Mouse (Mus musculus) lung, postnatal 0 days (tissue): ENCODE results near the gene Ets2. TPM values are rescaled to one million over a fixed set of nuclear protein-coding genes. Genes with fewer than 3 reads are reported as not detected.
A peak's percentile ranks its signal among the peaks of the same experiment; 100 is the strongest.
"Not testable (repeated sequence)": the region's sequence is repeated elsewhere in the genome, so short reads cannot be mapped to it uniquely, and the experiment has no call there.

Experiments
- ATAC-seq: fragments of 200-750 bp; cut with Nextera tagmentation; 2 replicates; pipeline ENCODE4 v1.8.0; 2017; ENCODE audit warnings: moderate library complexity
- DNase-seq: peaks from one replicate; pipeline ENCODE4 v3.0.0-alpha.2; 2016; ENCODE audit warnings: low spot score
- H3K27ac ChIP-seq: fragments of 300-500 bp; sonication (generic); 2 replicates; pipeline ENCODE4 v1.5.1; 2014; ENCODE audit warnings: antibody characterized with exemption, mild to moderate bottlenecking, low read length, mixed read lengths
- H3K27me3 ChIP-seq: fragments of 300-500 bp; sonication (generic); replicated peaks from 2 replicates; pipeline ENCODE4 v1.6.1; 2014; ENCODE audit warnings: low read length, mixed read lengths; ENCODE audit not compliant: insufficient read depth
- H3K36me3 ChIP-seq: fragments of 300-500 bp; sonication (generic); 2 replicates; pipeline ENCODE4 v1.6.1; 2014; ENCODE audit warnings: low read length, mixed read lengths; ENCODE audit not compliant: insufficient read depth
- H3K4me1 ChIP-seq: fragments of 300-500 bp; sonication (generic); 2 replicates; pipeline ENCODE4 v1.6.1; 2014; ENCODE audit warnings: antibody characterized with exemption, low read depth, low read length, mixed read lengths; ENCODE audit not compliant: insufficient read depth
- H3K4me2 ChIP-seq: fragments of 300-500 bp; sonication (generic); replicated peaks from 2 replicates; pipeline ENCODE4 v1.6.1; 2014; ENCODE audit warnings: low read depth, mild to moderate bottlenecking, low read length, moderate library complexity, mixed read lengths
- H3K4me3 ChIP-seq: fragments of 300-500 bp; sonication (generic); 2 replicates; pipeline ENCODE4 v1.5.1; 2014; ENCODE audit warnings: low read depth, low read length
- H3K9ac ChIP-seq: fragments of 300-500 bp; sonication (generic); replicated peaks from 2 replicates; pipeline ENCODE4 v1.6.1; 2014; ENCODE audit warnings: low read depth, mild to moderate bottlenecking
- H3K9me3 ChIP-seq: fragments of 300-500 bp; sonication (generic); 2 replicates; pipeline ENCODE4 v1.6.1; 2016; ENCODE audit warnings: low read length, mixed read lengths
- CTCF ChIP-seq: IDR thresholded peaks from 2 replicates; pipeline ENCODE4 v1.5.1; 2016; ENCODE audit warnings: antibody characterized with exemption, mild to moderate bottlenecking
- EP300 ChIP-seq: IDR thresholded peaks from 2 replicates; pipeline ENCODE4 v1.6.1; 2016; ENCODE audit warnings: antibody characterized with exemption, mild to moderate bottlenecking, control low read depth
- WGBS: fragments of 180-500 bp; shearing (Covaris S2); extraction: QIAGEN DNeasy Blood & Tissue Kit; methylation state at CpG from one replicate; pipeline ENCODE4 v1.1.7; 2014; 5-methylcytosine and 5-hydroxymethylcytosine counted together
- polyA plus RNA-seq: library from polyadenylated mRNA; unstranded; fragments of >200 nt; fragmentation: Nextera tagmentation; extraction: Ambion mirVana; gene quantifications from 2 replicates; pipeline ENCODE4 v1.2.1, GENCODE M21; 2015

The Ets2 gene
- polyA plus RNA-seq, 1 experiment from 2014 or later, result 75.5 TPM

- TF ChIP-seq CTCF, result peak; percentile 27
- not testable (repeated sequence) for H3K9ac ChIP-seq, H3K27ac ChIP-seq, DNase-seq, H3K27me3 ChIP-seq, H3K9me3 ChIP-seq, H3K4me3 ChIP-seq, ATAC-seq, H3K4me2 ChIP-seq, H3K4me1 ChIP-seq
- 67% methylated on average over 2 of the region's 2 CpGs for WGBS
- peaks cover 76% of the 10 kb centered on the region for H3K36me3 ChIP-seq
Observed at GRCm38 (mm10) chr16:95713077-95713476, 11.2 kb downstream of the Ets2 start.

GRCm38 (mm10) chr16:95715026-95715425 lies 13.2 kb downstream of the Ets2 start:
- Histone ChIP-seq H3K4me3 (no peak overlapping the region), H3K27ac (peak overlapping the region; percentile 47; the same call in 1 of the 2 replicates), H3K4me2 (no peak overlapping the region), H3K36me3 (peaks cover 82% of the 10 kb centered on the region), H3K4me1 (peaks cover 4% of the 10 kb centered on the region), H3K27me3 (no peaks in the 10 kb centered on the region), H3K9ac (no peak overlapping the region), H3K9me3 (no peaks in the 10 kb centered on the region)
- peak; percentile 58 for DNase-seq
- peak; percentile 16 for ATAC-seq
- TF ChIP-seq CTCF, result no peak
- peak; percentile 79 for TF ChIP-seq EP300
- 56% methylated on average over 11 of the region's 11 CpGs for WGBS

GRCm38 (mm10) chr16:95716061-95716706 lies 14.3 kb downstream of the Ets2 start:
- peak overlapping the region; percentile 70 for H3K27ac ChIP-seq

GRCm38 (mm10) chr16:95717631-95718030 lies 15.8 kb downstream of the Ets2 start:
- no peak overlapping the region for H3K4me3 ChIP-seq
- H3K27ac ChIP-seq, result no peak overlapping the region
- 0 out of 2 replicates have a peak, but pooled peaks cover 4% of the 10 kb centered on the region for H3K9me3 ChIP-seq
- H3K36me3 ChIP-seq, result peaks cover 71% of the 10 kb centered on the region
- H3K27me3 ChIP-seq, result no peaks in the 10 kb centered on the region
- WGBS, result 92% methylated on average over 6 of the region's 6 CpGs
- peaks cover 4% of the 10 kb centered on the region for H3K4me1 ChIP-seq
- ATAC-seq (no peak), DNase-seq (no peak)
- TF ChIP-seq EP300 (no peak), CTCF (no peak)
- H3K9ac ChIP-seq, result no peak overlapping the region
- no peak overlapping the region for H3K4me2 ChIP-seq

More at GRCm38 (mm10) chr16:95716061-95716706, 14.3 kb downstream of the Ets2 start:
- peak; percentile 85 for DNase-seq
- Histone ChIP-seq H3K9me3 (no peaks in the 10 kb centered on the region), H3K36me3 (peaks cover 82% of the 10 kb centered on the region), H3K9ac (no peak overlapping the region), H3K4me1 (peaks cover 4% of the 10 kb centered on the region), H3K4me3 (no peak overlapping the region), H3K4me2 (no peak overlapping the region), H3K27me3 (no peaks in the 10 kb centered on the region)
- ATAC-seq, result peak; percentile 93
- peak; percentile 81 for TF ChIP-seq EP300
- no peak for TF ChIP-seq CTCF
- 45% methylated on average over 12 of the region's 12 CpGs for WGBS

GRCm38 (mm10) chr16:95718119-95718518 lies 16.2 kb downstream of the Ets2 start:
- peaks cover 71% of the 10 kb centered on the region for H3K36me3 ChIP-seq
- H3K9ac ChIP-seq, result no peak overlapping the region
- no peak overlapping the region for H3K4me3 ChIP-seq
- DNase-seq, result no peak
- H3K4me1 ChIP-seq, result peaks cover 4% of the 10 kb centered on the region
- H3K27me3 ChIP-seq, result no peaks in the 10 kb centered on the region
- 0 out of 2 replicates have a peak, but pooled peaks cover 4% of the 10 kb centered on the region for H3K9me3 ChIP-seq
- H3K4me2 ChIP-seq, result no peak overlapping the region
- WGBS, result 92% methylated on average over 4 of the region's 4 CpGs
- no peak for TF ChIP-seq CTCF
- TF ChIP-seq EP300, result no peak
- ATAC-seq, result no peak
- H3K27ac ChIP-seq, result no peak overlapping the region

GRCm38 (mm10) chr16:95720532-95720931 lies 18.7 kb downstream of the Ets2 start:
- WGBS, result 82% methylated on average over 8 of the region's 8 CpGs
- Histone ChIP-seq H3K9me3 (0 out of 2 replicates have a peak, but pooled peaks cover 4% of the 10 kb centered on the region), H3K9ac (no peak overlapping the region), H3K4me2 (no peak overlapping the region), H3K4me3 (no peak overlapping the region), H3K27me3 (no peaks in the 10 kb centered on the region), H3K27ac (no peak overlapping the region), H3K4me1 (peaks cover 4% of the 10 kb centered on the region; the same call in 1 of the 2 replicates), H3K36me3 (peaks cover 52% of the 10 kb centered on the region)
- ATAC-seq (no peak), DNase-seq (no peak)
- TF ChIP-seq CTCF (no peak), EP300 (no peak)
